Mouse (Mus musculus) hematopoietic multipotent progenitor cell, adult 10-12 weeks (in vitro differentiated cells): ENCODE measurements around the gene Pnma5. TPM values are rescaled to one million over a fixed set of nuclear protein-coding genes. Genes with fewer than 3 reads are reported as not detected.

Source experiments
- polyA plus RNA-seq: library from polyadenylated mRNA; stranded (reverse); fragments of >175 nt; gene quantifications from 2 replicates; pipeline ENCODE4 v1.2.3, GENCODE M21; 2012; ENCODE audit warnings: low replicate concordance

Pnma5 gene
- polyA plus RNA-seq = not detected in 2 replicates

GRCm38 (mm10) chrX:73037003-73037402, at the start of gene Pnma5:
Gene Pnma5 (minus strand): TSS chrX:73037103.

GRCm38 (mm10) chrX:73082267-73083055, 45.6 kb upstream of the Pnma5 start, which contains the start of gene Xlr4a:
Gene Xlr4a (minus strand): TSS chrX:73082478.

GRCm38 (mm10) chrX:73064415-73064793, 27.5 kb upstream of the Pnma5 start, which contains the start of gene Pnma3:
Gene Pnma3 (plus strand): TSS chrX:73064787.

GRCm38 (mm10) chrX:72986841-72987519, 49.9 kb downstream of the Pnma5 start, which contains the start of gene Zfp185:
Gene Zfp185 (plus strand): TSS chrX:72987339.

Other genes with a start within 250 kb of the Pnma5 start
- gene Gabrq, start 211.9 kb downstream of the Pnma5 start, polyA plus RNA-seq = 0.02 TPM in 1 of 2 replicates, not detected in the other
- 0.55 and 5.8 TPM in 2 replicates for gene Cetn2, start 118.7 kb downstream of the Pnma5 start, polyA plus RNA-seq
- 0.55 and 1.4 TPM in 2 replicates for gene Nsdhl, start 118.5 kb downstream of the Pnma5 start, polyA plus RNA-seq
- not detected in 2 replicates for gene Zfp185, start 49.8 kb downstream of the Pnma5 start, polyA plus RNA-seq
- gene Pnma3, start 27.7 kb upstream of the Pnma5 start, polyA plus RNA-seq = not detected in 2 replicates
- 0.46 and 0.94 TPM in 2 replicates for gene Xlr4a, start 45.4 kb upstream of the Pnma5 start, polyA plus RNA-seq
- gene Xlr3a, start 60.0 kb upstream of the Pnma5 start, polyA plus RNA-seq = not detected in 2 replicates
- 0.04 TPM in 1 of 2 replicates, not detected in the other for gene Gm14685, start 79.9 kb upstream of the Pnma5 start, polyA plus RNA-seq
- gene Xlr5b, start 111.7 kb upstream of the Pnma5 start, polyA plus RNA-seq = not detected in 2 replicates
- gene DXBay18, start 112.3 kb upstream of the Pnma5 start, polyA plus RNA-seq = not detected in 2 replicates
- gene Spin2d, start 139.9 kb upstream of the Pnma5 start, polyA plus RNA-seq = not detected in 2 replicates
- not detected in 2 replicates for gene Xlr3b, start 155.1 kb upstream of the Pnma5 start, polyA plus RNA-seq
- 2.9 and 7.0 TPM in 2 replicates for gene Xlr4b, start 177.2 kb upstream of the Pnma5 start, polyA plus RNA-seq
- gene F8a, start 191.2 kb upstream of the Pnma5 start, polyA plus RNA-seq = 20.1 and 52.4 TPM in 2 replicates
- 0.91 and 2.7 TPM in 2 replicates for gene Xlr4c, start 206.0 kb upstream of the Pnma5 start, polyA plus RNA-seq
- gene Xlr3c, start 228.3 kb upstream of the Pnma5 start, polyA plus RNA-seq = not detected in 2 replicates